Mouse (Mus musculus) left cerebral cortex, postnatal 36 days (tissue): Measurements from ENCODE around the gene Unc119. TPM values are rescaled to one million over a fixed set of nuclear protein-coding genes. Genes with fewer than 3 reads are reported as not detected.

Source experiments
- DNase-seq, 2 experiments: peaks; one replicate each; pipeline ENCODE4 v3.0.0; 2021 to 2022; ENCODE audit warnings: low spot score in 2 of 2, mixed read lengths in 1 of 2
- intact Hi-C: fragments of 180-260 bp; cut with DNase I; formaldehyde crosslinking; loops from one replicate; pipeline ENCODE4 v1.15.1; 2025
- total RNA-seq, 2 experiments: library from RNA; stranded (reverse); gene quantifications; 2 replicates each; pipeline ENCODE4 v1.2.3; 2021

Unc119 gene
- total RNA-seq, 2 experiments from 2014 or later, result 30.6 to 31.3 TPM

GRCm38 (mm10) chr11:78337040-78337439 is 6.2 kb upstream of the Unc119 start:
- intact Hi-C loops, result loop anchor here (5.0 kb wide), 1 partner anchor 50 kb away; no protein-coding TSS in a partner anchor
- no peak for DNase-seq

DNA sequence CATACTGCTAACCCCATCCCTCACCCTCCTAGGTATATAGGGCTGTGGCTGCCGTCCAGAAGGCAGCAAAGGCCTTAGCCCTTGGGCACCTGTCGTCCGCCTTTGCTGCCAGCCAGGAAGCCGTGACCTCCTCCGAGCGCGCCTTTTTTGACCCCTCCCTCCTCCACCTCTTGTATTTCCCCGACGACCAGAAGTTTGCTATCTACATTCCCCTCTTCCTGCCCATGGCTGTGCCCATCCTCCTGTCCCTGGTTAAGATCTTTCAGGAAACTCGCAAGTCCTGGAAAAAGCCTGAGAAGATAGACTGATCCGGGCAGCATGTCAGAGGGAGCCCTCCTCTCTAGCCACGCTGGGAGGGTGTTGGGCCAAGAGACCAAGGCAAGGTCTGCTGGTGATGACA is 1.6 kb upstream of the Unc119 start:
- DNase-seq, result no peak
- intact Hi-C loops, result loop anchor here (5.0 kb wide), 1 partner anchor 69 kb away; no protein-coding TSS in a partner anchor

GRCm38 (mm10) chr11:78344328-78344889 is 1.1 kb downstream of the Unc119 start:
- DNase-seq, result no peak
- intact Hi-C loops, result loop anchor here (5.0 kb wide), 1 partner anchor 72 kb away; no protein-coding TSS in a partner anchor

DNA sequence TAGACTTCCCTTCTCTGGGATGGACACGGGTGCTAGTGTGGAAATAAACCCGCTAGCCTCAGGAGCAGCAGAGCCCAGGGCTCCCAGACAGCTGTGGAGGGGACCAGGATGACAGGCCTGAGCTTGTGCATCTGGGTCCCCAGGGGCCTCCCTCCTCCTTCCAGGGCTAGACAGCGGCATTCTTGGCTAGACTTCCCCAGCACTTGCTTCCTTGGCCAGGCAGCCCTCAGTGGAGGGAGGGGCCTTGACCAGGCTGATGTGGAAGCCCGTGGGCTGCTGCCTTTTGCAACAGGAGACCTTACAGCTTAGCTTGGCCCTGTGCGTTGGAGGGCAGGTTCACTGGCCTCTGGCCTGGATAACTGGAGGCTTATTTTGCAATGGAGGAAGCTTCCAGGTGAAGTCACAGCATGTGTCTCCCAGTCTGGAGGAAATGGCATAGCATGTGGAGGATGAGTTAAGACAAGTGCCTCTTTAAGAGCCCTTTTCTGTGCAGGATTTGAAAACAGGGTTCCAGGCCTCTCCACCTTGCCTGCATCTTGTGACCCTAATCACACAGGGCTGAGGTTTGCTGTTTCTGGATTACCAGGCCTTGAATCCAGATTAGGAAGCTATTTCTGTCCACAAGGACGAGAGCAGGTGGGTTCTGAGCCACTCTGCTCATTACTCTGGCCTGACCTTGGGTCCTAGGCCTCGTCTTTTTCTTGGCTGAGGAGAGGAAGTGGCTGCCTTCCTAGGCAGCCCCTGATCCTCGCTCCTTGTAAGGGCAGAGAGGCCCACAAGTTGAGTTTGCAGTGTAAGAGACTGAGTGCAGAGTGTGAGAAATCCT is 1.8 kb downstream of the Unc119 start:
- intact Hi-C loops, result loop anchor here (5.0 kb wide), 1 partner anchor 73 kb away; no protein-coding TSS in a partner anchor
- no peak for DNase-seq

DNA sequence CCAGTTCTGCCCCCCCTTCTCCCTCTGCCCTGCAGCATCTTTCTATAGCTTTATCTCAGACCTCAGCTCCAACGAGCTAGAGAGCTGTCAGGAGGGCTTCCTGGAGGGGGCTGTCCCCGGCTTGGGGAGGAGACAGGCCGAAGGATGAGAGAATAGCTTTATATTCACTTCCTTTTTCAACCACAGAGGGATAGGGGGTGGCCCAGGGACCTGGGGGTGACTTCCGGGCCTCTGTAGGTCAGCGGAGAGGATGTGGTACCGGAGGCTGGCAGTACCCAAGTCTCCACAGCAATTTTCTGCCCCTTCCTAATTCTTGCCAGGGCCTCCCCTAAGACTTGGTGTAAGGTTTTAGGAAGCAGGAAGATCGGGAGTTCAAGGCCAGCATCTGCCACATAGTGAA is 2.5 kb downstream of the Unc119 start:
- intact Hi-C loops, result no loop called here
- no peak for DNase-seq

DNA sequence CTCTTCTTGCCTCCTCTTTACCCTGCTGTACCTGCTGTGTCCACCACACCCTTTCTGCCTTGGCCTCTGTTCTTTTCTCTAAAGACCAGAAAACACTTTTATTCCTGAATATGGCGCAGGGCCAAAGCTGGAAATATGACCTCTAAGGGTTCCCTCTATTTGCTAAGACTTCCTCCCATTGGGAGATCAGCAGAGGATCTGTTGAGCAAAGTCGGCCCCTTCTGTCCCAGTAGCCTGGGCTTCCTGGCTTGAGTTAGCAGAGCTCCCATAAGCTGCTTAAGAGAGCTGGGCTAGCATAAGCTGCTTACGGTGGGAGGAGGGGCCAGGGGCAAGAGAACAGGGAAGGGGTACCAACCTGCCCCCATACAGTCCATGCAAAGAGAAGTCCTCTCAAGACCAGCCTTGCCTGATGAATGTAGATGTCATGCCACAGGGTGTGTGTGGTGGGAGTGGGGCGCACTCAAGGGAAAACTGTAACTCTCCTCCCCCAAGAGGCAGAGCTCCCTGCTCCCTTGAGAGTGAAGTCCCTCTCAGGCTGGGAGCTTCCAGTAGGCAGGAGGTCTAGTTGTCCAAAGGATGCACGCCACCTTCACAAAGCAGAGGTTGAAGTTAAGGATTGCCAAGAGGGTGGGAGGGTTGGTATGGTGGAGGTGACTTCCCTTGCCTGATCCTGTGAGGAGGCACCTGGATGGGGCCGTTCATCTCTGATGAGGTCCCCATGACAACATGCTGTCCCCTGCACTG is 3.2 kb downstream of the Unc119 start:
- DNase-seq, result no peak
- intact Hi-C loops, result no loop called here

- intact Hi-C loops, result no loop called here
- peak in 1 of 2 experiments; percentile 41 for DNase-seq
Observed at GRCm38 (mm10) chr11:78347070-78347754, 3.9 kb downstream of the Unc119 start.

DNA sequence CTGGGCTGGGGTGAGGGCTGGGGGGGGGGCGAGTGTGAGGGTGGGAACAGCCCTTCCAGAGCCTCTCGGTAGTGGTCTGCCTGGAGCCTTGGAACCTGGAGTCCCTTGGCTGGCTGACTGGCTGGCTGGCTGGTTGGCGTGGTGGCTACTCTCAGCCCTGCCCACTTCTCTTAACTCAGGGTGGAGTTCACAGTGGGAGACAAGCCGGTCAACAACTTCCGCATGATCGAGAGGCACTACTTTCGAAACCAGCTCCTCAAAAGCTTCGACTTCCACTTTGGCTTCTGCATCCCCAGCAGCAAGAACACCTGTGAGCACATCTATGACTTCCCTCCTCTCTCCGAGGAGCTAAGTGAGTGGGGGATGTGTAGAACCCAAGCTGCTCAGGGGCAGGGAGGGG is 4.6 kb downstream of the Unc119 start:
- intact Hi-C loops, result no loop called here
- DNase-seq, result no peak

DNA sequence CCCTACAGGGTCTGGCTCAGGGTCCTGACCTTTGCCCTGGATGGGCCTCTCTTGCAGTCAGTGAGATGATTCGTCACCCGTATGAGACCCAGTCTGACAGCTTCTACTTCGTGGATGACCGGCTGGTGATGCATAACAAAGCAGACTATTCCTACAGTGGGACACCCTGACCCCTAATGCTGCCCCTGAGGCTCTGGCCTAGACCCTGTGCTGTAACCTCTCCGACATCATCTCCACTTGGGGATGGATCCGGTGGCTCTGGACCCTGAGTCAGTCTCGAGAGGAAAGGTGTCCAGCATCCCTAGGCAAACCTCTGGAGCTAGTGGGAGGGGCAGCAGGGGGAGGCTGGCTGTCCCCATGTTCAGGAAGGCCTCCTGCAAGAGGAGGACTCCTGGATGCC is 5.2 kb downstream of the Unc119 start:
- DNase-seq, result no peak
- intact Hi-C loops, result no loop called here

DNA sequence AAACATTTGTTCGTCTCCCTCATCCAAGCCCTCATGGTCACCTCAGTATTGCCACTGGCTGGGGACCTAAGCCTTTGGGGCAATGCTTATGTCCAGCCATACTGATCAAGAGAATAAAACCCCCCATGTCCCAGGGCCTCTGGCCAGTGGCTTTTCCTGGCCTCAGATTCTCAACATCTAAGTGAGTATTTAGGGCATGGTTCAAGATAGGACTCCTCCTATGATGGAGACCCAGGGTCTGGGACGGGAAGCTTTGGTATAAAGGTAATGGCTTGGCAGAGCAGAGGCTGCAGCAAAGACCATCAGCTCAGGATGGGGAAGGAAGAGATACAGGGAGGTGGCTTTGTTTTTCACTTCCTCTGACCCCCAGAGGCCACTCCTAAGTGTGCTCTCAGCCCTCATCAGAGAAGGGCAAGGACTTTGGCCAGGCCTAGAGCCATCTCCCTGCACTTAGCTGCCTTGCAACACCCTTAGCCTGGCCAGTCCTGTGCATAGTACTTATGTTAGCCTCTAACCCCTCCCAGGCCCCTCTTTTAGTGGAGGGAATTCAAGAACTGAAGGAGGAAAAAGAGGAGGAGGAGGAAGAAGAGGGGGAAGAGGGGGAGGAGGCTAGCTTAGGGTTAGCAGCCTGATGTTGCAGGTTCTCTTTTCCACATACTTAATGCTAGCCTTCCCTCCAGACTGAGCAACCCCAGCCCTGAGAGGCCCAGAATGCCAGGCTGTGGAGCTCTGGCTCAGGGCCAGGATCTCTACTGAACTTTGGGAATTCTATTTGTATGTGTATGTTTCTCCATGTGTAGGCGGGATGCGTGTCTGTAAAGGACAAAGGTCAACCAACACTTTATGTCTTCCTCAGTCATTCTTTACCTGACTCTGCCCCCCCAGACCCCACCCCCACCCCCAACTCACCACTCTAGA is 6.4 kb downstream of the Unc119 start:
- intact Hi-C loops, result no loop called here
- DNase-seq, result no peak

- no peak for DNase-seq
Observed at GRCm38 (mm10) chr11:78353081-78353480, 9.8 kb downstream of the Unc119 start.

GRCm38 (mm10) chr11:78354905-78355304 is 11.6 kb downstream of the Unc119 start:
- intact Hi-C loops, result no loop called here

More at GRCm38 (mm10) chr11:78353081-78353480, 9.8 kb downstream of the Unc119 start:
- intact Hi-C loops, result no loop called here

DNA sequence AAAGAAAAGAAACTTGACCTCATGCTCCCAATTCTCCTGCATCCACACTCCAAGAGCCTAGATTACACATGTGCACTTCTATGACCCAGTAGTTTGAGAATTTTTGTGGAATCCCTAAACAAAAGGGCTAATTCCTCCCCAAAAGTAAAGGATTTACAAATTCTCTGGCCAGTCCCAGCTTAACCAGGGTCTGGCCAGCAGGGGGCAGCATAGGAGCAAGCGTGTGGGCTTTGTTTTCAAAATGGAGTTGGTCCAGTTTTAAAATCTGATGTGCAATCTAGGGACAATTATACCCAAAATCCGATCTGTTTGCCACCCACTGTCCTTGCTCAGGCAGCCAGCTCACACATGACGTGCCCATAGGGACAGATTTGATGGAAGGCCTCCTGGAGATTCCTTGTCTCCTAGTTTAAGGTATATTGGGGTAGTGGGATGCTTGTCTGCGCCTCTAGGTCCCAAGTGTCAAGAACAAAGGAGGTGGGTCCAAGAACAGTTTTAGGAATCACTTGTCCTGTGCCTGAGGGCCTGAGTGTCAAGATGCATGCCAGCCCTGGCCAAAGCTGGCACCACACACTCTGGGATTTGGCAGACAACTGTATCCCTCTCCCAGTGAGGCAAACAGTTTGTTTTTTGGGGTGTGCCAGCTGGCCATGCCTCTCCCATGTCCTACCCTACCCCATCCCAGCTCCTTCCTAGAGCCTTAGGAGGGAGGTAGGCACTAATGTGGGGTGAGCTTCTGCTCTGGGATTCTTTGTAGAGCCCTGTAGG is 12.4 kb downstream of the Unc119 start:
- peak in 1 of 2 experiments; percentile 51 for DNase-seq
- intact Hi-C loops, result no loop called here

More at GRCm38 (mm10) chr11:78354905-78355304, 11.6 kb downstream of the Unc119 start:
- no peak for DNase-seq

DNA sequence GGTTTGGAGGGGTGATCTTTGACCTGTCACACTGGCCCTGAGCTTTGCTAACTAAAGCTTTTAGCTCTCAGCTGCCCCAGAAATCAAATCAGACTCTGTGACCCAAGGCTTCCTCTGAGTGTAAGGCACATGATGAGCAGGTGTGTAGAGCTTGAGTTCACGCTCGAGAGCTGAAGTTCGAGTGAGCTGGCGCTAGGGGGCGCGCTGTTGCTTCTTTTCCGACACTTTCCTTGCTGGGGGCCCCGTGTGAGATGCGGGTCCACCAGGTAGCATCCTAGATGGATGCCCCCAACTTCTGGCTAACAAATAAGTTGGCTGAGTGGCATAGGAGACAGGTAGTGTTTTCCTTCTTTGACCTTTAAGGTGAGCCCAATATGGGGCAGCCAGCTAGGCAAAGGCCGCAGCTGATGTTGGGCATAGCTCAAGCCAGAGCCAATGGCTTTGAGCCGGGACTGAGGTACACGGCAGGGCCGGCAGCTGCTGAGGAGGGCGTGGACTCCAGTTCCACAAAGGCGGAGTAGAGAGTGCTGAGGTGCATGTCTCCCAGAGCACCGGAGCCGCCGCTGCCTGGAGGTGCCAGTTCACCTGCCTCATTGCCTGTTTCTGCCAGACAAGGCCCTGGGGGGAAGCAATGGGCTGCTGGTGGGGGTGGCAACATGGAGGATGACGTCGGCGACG is 15.2 kb downstream of the Unc119 start:
- DNase-seq, result no peak
- intact Hi-C loops, result no loop called here

GRCm38 (mm10) chr11:78360125-78360788 is 17.0 kb downstream of the Unc119 start:
- intact Hi-C loops, result loop anchor here (5.0 kb wide), 1 partner anchor 92 kb away; no protein-coding TSS in a partner anchor
- DNase-seq, result peak; percentile 58 to 60

- no peak for DNase-seq
- intact Hi-C loops, result loop anchor here (5.0 kb wide), 1 partner anchor 92 kb away; no protein-coding TSS in a partner anchor
Observed at GRCm38 (mm10) chr11:78360789-78361131, 17.5 kb downstream of the Unc119 start.
